Mouse (Mus musculus) megakaryocyte progenitor cell, adult 5-6 weeks (primary cell): ENCODE measurements at regions not wholly inside any gene's neighbourhood (a gene's known extent, or its start where the extent isn't known, plus 50 kb on each side); places are given as distances from the start of the nearest gene placed in this dataset.
"Not testable (repeated sequence)": the region's sequence is repeated elsewhere in the genome, so short reads cannot be mapped to it uniquely, and the experiment has no call there.

Source experiments
- ATAC-seq: replicated peaks from 2 replicates; pipeline ENCODE4 v1.8.0; 2016; ENCODE audit warnings: mild to moderate bottlenecking, moderate TSS enrichment, inconsistent platforms; ENCODE audit not compliant: poor library complexity

DNA sequence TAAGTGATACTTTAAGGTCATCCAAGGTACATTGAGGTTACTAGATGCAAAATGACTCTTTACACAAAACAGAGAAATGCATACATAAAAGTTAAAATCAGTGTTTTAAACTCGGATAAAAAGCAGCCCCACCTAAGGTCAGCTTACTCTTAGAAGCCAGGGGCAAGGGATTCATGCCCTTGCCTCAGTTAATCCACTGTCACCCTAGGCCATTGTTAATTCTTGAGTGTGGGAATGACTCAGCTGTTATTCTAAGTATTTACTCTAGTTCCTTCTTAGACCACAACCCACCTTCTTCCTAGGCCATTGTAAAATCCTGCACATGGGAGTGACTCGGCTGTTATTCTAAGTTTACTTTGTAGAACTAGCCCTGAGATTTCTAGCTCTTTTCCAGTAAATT lies 64.1 kb upstream of the Ces1h start:
- not testable (repeated sequence) for ATAC-seq

DNA sequence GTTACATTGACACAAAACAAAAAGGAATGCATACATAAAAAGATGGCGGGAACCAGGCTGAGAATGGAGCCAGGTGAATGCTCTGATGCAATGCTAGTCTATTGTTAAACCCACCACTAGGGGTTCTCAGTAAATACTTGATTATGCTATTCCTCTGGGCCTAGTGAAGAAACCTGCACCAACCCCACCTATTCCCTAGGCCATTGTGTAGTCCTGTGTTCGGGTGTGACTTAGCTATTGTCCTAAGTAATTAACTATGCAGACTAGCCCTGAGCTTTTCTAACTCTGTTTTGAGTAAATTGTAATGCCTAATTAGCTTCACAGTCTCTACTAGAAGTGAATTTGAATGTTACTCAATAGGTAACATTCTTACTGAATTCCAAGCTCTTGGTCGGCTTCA lies 62.4 kb upstream of the Ces1h start:
- ATAC-seq: no peak

DNA sequence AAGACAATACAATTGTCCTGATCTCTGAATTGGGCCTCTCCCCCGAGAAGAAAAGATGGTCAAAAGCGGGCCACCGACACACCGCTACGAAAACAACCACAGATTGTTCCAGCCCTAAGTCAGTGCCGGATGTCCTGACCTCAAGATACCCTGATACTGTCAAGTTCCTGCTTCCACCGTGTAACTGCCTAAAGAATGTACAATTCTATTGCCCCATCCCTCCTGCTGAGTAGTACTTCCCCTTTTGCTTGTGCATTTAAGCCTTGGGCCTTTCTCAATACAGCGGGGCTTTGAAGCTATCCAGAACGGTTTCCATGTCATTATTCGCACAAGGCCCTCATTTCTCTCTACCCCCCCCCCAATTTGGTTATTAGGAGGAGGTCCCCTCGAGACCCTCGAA lies 57.1 kb upstream of the Ces1h start:
- not testable (repeated sequence) for ATAC-seq

DNA sequence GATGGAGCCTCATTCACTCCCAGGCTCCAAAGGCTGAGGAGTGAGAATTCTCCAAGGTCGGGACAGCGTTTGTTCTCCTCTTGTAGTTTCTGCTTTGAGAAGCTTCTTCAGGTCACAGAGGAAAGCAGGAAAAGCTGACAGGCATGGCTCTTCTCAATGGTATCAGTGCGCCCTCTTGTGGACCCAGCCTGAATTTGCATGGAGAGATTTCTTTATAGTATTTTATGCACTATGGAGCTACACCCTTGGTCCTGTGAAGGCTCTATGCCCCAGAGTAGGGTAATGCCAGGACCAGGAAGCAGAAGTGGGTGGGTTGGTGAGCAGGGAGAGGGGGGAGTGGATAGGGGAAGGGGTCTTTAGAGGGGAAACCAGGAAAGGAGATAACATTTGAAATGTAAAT lies 51.1 kb upstream of the Ces1h start:
- ATAC-seq: peak; percentile 78
